Mouse (Mus musculus) erythroblast, embryonic 14.5 days (primary cell): ENCODE measurements around the gene Lcn12.

Experiments
- GATA1 ChIP-seq: IDR thresholded peaks from 2 replicates; pipeline ENCODE4 v1.6.1; 2012; ENCODE audit warnings: low read length, inconsistent platforms, mixed read lengths
- TAL1 ChIP-seq: IDR thresholded peaks from 3 replicates; pipeline ENCODE4 v1.6.1; 2012; ENCODE audit warnings: low read length, inconsistent platforms, mixed read lengths

DNA sequence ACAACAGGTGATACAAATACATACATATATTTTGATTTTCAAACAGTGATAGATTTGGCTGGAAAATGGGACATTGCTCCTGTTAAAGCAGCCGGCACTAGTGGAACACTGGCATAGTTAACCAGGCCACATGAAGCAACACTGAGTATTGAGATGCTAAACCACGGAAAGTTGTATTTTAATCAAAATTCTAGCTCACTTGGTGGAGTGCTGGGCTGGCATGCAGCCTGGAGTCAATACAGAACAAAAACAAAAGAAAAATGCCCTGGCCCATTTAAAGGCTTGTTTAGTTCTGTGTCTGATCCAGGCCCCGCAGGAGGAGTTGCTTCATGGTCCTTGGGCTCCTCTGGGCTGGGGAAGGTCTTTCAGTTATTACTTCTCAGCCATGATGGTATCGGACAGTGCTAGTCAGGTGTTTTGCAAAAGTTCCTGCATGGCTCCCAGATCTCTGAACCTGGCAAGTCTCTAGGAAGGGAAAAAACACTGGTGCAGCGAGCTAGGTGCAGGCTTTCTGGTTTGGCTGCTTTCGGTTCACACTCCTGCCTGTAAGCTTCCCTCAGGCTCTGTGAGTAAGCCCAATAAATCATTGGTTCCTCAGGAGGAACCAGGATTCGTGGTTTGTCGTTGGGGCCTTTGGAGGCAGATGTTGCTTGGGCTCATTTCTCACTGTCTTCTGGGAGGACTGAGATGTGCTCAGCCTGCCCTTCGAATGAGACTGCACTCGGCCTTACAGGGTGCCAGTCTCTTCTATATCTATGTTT is 14.0 kb downstream of the Lcn12 start:
- no peak for TF ChIP-seq TAL1
- TF ChIP-seq GATA1 = no peak
